Mouse (Mus musculus): ENCODE results near the gene Adh5. TPM values are rescaled to one million over a fixed set of nuclear protein-coding genes. Genes with fewer than 3 reads are reported as not detected.

The Adh5 gene
- 10 to 100 TPM; 62.1 to 62.6 TPM for total RNA-seq (2021)
- long read RNA-seq, experiment 1, transcript Adh5-201 (9 exons, 1,604 nt), result major isoform, 51 of 57 reads
- long read RNA-seq, experiment 1, partial matches to known transcripts, result 3 of 57 reads
- long read RNA-seq, experiment 1, other reads (novel, unspliced or antisense), result 2 of 57 reads
- long read RNA-seq, experiment 2, transcript Adh5-201 (9 exons, 1,604 nt), result major isoform, 57 of 61 reads
- long read RNA-seq, experiment 2, partial matches to known transcripts, result 4 of 61 reads
- long read RNA-seq, experiment 2, other reads (novel, unspliced or antisense), result 0 of 61 reads

DNA sequence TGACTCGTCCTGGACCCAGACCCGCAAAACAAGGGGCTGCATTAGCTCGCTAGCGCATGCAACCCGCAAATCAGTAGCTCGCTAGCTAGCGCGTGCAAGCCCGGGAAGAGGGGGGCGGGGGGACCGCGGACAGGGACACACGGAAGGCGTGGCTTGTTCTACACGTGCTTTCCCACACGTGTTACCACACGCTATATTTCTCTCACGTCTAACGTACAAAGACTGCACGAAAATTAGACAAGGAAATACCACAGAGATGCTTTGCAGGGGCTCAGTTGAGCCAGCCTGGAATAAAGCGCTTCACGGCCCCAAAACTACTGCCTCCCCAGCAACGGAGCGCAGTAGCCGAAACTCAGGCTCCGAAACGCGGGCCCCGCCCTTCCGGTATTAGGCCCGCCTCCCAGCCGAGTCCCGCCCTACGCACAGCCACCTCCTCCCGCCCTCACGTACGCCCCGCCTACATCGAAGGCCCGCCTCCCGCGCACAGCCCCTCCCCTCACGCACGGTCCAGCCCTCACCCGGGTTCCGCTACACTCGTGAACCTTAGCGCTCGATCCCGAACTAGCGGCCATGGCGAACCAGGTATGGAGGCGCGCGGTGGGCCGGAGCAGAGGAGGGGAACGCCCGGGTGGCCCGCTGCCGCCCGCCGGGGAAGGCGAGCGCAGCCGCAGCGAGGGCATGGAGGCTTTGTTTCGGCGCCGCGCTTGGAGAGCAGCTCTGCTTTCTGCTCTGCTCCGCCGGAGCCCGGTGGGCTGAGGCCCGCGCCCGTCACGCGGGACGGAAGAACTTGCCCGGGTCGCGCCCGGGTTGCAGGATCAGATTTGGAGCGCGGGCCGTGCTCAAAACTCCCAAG lies at the start of gene Adh5:
Adh5 (plus strand) TSS at position 482 of the 853 bp plus-strand sequence.
- DNase-seq (ENCODE audit: low spot score in 2 of 2), result peak; percentile 87 to 90

DNA sequence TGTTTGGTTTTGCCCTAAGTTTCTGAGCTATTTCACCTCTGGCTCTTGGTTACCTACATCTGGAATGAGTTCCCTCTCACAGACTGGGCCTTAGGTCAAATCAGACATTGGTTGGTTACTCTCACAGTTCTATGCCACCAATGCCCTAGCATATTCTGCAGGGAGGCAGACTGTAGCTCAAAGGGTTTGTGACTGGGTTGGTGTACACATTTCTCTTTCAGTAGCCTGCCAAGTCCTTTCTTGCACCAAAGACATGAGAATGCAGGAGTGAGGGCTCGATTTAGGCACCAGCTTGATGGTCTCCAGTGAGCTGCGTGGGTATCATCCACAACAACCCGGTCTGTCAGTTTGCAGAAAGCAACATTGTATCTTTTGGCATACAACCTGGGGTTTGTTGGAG lies 38.0 kb upstream of the Adh5 start:
- DNase-seq (ENCODE audit: low spot score in 2 of 2), result no peak

GRCm38 (mm10) chr3:138405341-138405740 lies 37.6 kb upstream of the Adh5 start:
- DNase-seq (ENCODE audit: low spot score in 2 of 2), result peak; percentile 39 to 45

DNA sequence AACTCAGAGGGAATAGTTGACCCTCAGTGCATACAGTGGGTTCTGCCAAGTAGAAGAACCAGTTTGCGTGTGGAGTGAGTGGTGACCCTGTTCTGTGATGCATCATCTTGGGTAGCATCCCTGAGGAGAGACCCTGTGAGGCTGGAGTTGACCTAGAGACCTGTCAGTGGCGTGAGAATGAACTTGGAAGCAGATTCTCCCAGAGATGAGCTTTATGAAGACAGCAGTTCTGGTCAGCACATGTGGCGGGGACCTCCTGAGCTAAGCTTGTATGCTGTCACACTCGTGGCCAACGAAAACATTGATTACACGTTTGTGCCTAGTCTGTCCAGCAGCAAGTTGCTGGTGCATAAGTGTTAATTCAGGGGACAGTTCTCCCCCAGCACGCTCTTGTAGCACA lies 37.1 kb upstream of the Adh5 start:
- no peak for DNase-seq (ENCODE audit: low spot score in 2 of 2)

- DNase-seq (ENCODE audit: low spot score in 2 of 2), result no peak
Observed at GRCm38 (mm10) chr3:138407920-138408319, 35.0 kb upstream of the Adh5 start.

DNA sequence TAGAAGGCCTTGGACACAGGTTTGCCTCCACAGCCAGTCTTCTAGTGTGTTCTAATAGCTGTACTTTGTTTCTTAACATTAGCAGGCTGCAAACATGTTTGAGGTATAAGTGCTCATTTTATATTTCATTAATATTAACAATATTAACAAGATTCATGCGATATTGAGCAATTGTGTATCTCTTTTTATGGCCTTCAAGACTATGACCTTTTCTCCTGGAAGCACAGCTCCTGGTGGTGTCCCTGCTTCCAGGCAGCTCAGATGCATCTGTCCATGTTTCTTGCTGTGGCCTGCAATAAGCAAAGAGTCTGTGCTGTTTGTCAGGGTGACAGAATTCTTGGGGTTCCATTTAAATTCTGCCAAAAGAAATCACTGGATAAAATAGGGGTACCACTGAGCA lies 33.3 kb upstream of the Adh5 start:
- DNase-seq (ENCODE audit: low spot score in 2 of 2), result no peak

DNA sequence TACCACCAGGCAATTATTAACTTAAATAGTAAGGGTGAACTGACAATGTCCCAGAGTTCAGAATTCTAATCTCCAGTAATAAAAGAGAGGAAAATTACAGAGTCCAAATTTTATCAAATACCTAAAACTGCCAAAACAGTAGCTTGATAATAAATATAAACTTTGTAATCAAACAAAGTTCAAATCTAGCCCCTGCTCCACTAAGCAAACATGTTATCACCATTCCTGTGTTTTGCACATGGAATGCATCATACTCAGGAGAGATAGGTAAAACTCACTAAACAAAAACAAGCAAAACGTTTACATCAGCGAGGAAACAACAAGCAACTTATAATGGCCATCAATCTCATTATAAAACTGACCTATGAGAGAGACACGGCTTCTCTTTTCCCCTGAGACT lies 32.7 kb upstream of the Adh5 start:
- no peak for DNase-seq (ENCODE audit: low spot score in 2 of 2)

DNA sequence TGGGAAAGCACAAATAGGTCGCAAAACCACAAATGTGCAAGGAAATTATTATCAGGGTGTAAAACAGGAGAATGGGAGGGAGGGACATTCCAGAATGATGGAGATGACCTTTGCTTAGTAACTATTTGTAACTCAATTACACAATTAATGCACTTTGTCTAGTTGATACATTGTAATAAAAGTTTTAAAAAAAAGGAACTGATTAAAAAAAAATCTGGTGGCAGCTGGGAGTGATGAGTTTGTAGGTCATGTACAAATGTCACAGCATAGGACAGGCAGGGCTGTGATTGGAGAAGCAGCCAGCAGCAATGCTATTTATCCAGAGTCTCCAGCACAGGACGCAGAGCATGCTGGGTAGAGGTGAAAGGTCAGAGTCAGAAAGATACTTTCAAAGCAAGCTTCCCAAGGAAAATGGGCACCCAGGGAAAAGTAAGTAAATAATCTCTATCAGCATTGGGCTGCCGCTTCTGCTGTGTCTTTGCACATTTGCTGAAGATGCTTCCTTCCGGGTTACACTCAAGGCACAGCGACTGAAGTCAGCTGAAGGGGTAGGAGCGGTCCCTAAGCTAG lies 27.7 kb upstream of the Adh5 start, which contains the start of gene Adh4:
Adh4 (plus strand) TSS at position 346 of the 570 bp plus-strand sequence.
- no peak for DNase-seq (ENCODE audit: low spot score in 2 of 2)

DNA sequence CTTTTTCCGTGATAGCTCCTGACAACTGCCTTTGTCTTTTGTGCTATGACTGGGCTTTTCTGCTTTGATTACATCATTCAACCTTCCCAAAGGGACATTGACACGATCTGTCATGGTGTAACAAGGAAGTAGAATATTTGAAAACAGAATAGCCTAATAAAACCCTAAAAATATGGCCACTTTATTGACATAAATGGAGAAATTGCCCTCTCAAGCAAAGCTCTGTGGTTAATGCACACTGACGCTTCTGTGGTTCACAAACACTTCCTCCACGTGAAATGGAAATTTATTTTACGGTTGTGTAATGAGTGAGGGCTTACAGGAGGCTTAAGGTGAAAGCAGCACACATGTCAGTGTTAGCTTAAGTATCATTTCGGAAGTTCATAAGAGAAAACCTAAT lies 23.5 kb upstream of the Adh5 start:
- no peak for DNase-seq (ENCODE audit: low spot score in 2 of 2)

DNA sequence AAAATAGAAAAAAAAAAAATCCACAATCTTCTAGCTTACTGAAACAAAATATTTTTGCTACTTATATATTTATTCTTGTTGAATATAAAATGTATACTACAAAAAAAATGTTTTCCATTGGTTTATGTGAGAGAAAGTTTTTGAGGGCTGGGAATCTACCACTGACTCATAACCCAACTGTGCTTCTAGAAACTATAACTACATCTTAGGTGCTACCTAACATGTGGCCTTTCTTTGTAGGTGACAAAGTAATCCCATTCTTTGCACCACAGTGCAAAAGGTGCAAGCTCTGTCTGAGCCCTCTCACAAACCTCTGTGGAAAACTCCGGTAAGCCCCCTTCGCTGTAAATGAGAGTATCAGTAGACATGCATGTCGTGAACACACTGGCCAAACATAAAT lies 22.5 kb upstream of the Adh5 start:
- no peak for DNase-seq (ENCODE audit: low spot score in 2 of 2)

GRCm38 (mm10) chr3:138423664-138424063 lies 19.2 kb upstream of the Adh5 start:
- DNase-seq (ENCODE audit: low spot score in 2 of 2), result no peak

GRCm38 (mm10) chr3:138424247-138424646 lies 18.6 kb upstream of the Adh5 start:
- DNase-seq (ENCODE audit: low spot score in 2 of 2), result no peak

DNA sequence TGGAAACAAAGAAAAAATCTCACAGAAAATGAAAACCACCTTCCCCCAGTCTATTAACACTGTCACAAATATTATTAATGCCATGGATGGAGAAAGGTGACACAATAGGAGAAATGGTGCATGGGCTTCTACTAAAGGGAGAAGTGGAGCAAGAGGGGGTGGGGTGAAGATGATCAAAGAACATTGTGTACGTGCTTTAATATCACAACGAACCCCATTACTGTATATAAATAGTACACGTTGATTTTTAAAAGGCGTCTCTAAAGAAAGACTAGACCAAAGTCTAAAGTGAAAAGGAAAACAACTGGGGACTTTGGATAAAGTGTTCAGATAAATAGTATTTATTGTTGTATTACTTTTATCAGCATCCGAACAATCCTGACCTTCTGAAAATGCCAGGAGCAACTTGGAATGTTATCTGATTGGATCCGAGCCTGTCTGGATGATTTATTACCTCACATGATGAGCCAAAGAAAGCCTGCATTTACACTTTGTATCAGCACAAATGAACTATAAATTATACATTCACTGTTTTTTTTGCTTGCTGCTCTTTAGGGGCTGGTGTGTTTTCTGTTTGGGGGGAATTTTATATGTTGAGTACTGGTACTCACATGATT lies 12.4 kb upstream of the Adh5 start:
- DNase-seq (ENCODE audit: low spot score in 2 of 2), result no peak

DNA sequence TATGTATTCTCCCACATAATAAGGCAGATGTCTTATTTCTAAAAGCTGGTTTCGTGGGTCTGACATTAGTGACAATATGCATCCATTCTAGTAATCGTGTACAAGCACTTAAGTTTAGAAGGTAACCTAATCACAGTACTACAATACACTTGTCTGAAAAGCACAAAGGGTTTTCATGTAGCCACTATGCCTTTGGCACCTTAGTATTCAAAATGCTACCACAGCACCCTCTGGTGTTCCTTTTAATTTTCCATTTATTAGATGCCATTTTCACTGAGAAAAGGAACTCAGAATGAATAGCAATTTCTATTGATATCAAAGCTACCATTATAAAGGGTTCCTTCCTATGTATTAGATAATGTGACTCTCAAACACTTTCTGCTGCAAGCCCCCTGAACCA lies 11.1 kb upstream of the Adh5 start:
- no peak for DNase-seq (ENCODE audit: low spot score in 2 of 2)

DNA sequence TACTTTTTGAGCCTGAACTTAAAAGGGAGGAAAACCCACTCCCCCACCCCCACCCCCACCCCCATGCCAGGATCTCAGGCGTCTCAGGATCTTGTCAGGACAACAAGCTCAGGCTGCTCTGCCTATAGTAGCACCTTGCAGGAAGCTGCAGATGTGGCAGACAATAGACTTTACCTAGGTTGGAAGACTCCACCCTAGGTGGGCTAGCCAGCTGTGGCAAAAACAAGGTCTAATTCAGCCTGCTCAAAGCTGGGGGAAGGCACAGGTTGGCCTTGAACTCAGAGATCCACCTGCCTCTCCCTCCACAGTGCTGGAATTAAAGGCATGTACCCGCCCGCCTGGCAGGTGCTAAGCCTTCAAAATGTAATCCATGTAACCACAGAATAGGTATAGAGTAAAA lies 4.2 kb upstream of the Adh5 start:
- DNase-seq (ENCODE audit: low spot score in 2 of 2), result no peak

DNA sequence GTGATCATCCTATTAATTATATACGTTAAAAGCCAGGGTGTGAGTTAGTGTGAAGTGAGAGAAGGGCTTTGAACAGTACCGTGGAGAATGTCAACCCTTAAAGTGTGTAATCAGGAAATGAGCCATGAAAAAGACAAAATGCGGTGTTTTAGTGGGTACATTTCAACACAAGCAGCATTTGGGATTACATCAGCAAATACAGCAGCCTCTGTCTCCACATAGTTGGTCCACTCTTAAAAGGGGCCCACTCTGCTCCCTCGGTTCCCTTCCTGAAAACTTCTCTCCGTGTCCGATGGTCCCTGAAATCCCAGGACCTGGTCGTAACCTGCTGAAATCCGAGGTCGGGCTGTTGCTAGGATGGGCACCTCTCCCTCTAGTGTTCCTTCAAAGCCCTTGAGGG lies 690 bp upstream of the Adh5 start:
- no peak for DNase-seq (ENCODE audit: low spot score in 2 of 2)

GRCm38 (mm10) chr3:138443465-138443771 lies 525 bp downstream of the Adh5 start:
- no peak for DNase-seq (ENCODE audit: low spot score in 2 of 2)

DNA sequence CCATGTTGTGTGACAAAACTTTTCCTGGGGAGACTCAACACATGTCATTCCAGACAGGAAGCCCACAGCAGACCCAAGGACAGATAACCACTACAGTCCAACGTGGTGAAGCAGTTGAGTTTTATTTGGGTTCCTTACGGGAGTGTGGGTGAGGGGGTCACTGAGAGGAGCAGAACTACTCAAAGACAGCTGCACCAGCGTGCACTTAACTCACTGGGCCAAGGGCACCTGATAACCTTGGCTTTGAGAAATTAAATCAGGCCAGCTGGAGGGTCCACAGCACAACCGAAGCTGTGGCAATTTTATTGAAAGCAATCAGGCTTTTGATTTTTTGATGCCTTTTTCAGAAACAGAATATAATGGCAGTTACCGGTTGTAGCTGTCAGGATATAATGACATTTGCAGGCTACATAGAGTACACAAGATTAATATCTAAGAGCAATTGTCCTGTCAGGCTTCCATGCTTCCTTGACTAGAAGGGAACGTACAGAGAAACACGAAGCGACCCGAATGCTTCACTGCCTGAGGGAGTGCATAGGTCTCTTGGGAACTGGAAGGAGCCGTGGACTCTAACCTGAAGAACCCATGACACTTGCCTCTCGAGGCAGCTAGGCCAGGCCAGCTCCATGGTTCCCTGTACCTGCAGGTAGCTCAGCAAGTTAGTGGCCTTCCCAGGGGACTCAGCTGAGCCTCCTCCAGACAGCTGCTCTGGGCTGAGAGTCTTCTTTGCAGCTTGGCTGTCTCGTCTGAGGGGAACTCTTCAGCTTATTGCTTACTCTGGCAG lies 5.4 kb downstream of the Adh5 start:
- DNase-seq (ENCODE audit: low spot score in 2 of 2), result no peak

GRCm38 (mm10) chr3:138452169-138452568 lies 9.3 kb downstream of the Adh5 start:
- DNase-seq (ENCODE audit: low spot score in 2 of 2), result no peak

DNA sequence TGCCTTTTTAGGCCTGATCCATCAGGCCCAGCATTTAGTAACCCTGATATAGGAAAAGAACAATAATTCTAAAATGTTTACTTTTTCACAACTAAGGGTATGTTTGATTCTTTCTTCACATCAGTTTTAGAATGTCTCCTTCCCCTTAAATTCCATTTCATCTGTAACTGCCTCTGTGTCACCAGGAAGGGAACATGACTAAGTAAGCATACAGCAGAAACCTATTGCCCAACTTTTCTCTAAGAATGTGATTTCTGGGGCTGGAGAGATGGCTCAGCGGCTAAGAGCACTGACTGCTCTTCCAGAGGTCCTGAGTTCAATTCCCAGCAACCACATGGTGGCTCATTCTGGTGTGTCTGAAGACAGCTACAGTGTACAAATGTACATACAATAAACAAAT lies 11.3 kb downstream of the Adh5 start:
- no peak for DNase-seq (ENCODE audit: low spot score in 2 of 2)

Measured in left cerebral cortex, adult 18-20 months (tissue).